Mouse (Mus musculus) G1E (cell line): ENCODE measurements around the gene Cep44.

Experiments used
- CTCF ChIP-seq: IDR thresholded peaks from 2 replicates; pipeline ENCODE4 v1.5.1; 2012; ENCODE audit warnings: low read depth, low read length, inconsistent platforms, mixed read lengths
- GATA1 ChIP-seq: IDR thresholded peaks from 2 replicates; pipeline ENCODE4 v1.6.1; 2012; ENCODE audit warnings: borderline replicate concordance, low read length, inconsistent platforms, mixed read lengths
- TAL1 ChIP-seq: conservative IDR thresholded peaks from 2 replicates; pipeline ENCODE4 v1.6.1; 2012; ENCODE audit warnings: low read depth, low read length, inconsistent platforms, mixed read lengths

GRCm38 (mm10) chr8:56508952-56509479, 41.8 kb downstream of the Cep44 start:
- TF ChIP-seq CTCF (no peak), TAL1 (no peak), GATA1 (no peak)
